10 mouse cellular contexts compared by ENCODE assay signal in the genomic region with DNA sequence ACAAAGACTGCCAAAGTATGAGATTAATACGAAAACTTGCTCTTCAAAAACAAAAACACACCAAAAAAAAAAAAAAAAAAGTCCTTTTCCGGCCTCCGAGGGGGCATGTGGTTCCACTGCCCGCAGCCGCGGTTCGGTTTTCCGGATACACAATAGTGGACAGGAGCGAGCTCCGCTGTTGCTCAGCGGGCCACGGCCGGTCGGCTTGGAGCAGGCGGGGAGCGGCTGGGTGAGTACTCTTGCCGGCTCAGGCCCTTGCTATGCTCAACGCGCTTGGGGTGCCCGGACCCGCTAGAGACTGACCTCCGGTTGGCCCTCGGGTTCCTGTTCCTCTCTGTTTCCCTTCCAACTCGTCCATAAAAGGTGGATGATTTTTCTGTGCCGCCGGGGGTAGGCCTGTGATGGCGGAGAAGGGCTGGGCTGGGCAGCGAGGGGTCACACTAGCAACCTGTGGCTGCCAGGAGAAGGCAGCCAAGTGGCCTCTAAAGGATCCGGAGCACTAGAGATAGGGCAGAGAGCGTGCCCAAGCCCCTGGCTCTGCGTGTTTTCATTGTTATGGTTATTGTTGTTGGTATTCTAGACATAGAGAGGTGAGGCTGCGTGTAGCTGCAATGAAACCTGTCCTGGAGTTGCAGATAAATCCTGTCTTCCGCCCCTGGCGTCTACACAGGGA. TPM values are rescaled to one million over a fixed set of nuclear protein-coding genes. Genes with fewer than 3 reads are reported as not detected.
DNase-seq lines count a peak whose midpoint lies in the region; ATAC-seq and TF ChIP-seq lines count a peak whose summit lies in the region.
"Had no signal": no experiment of that assay in that cellular context is flagged by ENCODE, and none has a peak within 500 bp of the region (broad histone marks: within the 10 kb centered on the region; RNA-seq: fewer than 3 reads in every experiment).

No protein-coding gene starts in this region.

- H3K9me3 ChIP-seq in hindbrain, postnatal 0 days (ENCODE audit: low read length) = no peaks in the 10 kb centered on the region
- no peaks in the 10 kb centered on the region for H3K9me3 ChIP-seq in liver, embryonic 11.5 days (ENCODE audit: control insufficient read depth, low read length)
- H3K9me3 ChIP-seq: midbrain, embryonic 15.5 days had no signal

- no peaks in the 10 kb centered on the region for H3K4me1 ChIP-seq in heart, adult 2 months (ENCODE audit: control insufficient read depth, insufficient read depth, low read length)
- H3K4me1 ChIP-seq in hindbrain, postnatal 0 days (ENCODE audit: insufficient read depth, low read length) = no peaks in the 10 kb centered on the region
- H3K4me1 ChIP-seq in liver, embryonic 11.5 days (replicated peaks; ENCODE audit: control insufficient read depth, insufficient read depth, low read length) = peaks cover 15% of the 10 kb centered on the region
- H3K4me1 ChIP-seq in small intestine, adult 2 months (ENCODE audit: control insufficient read depth, insufficient read depth, insufficient read length, low read length) = peaks cover 1% of the 10 kb centered on the region; the same call in 1 of the 2 replicates

- ATAC-seq in hindbrain, postnatal 0 days = no peak
- ATAC-seq in liver, embryonic 11.5 days (replicated peaks; ENCODE audit: low FRiP score) = no peak
- ATAC-seq: midbrain, embryonic 15.5 days had no signal

- peak overlapping the region; percentile 39 for H3K4me3 ChIP-seq in heart, adult 2 months
- H3K4me3 ChIP-seq in hindbrain, postnatal 0 days (ENCODE audit: low read length) = peak overlapping the region; percentile 5; the same call in 1 of the 2 replicates
- peak overlapping the region; percentile 45 for H3K4me3 ChIP-seq in liver, embryonic 11.5 days (ENCODE audit: low read depth, low read length)
- peak overlapping the region; percentile 62 for H3K4me3 ChIP-seq in small intestine, adult 2 months (ENCODE audit: low read depth, low read length)
- H3K4me3 ChIP-seq: midbrain, embryonic 15.5 days had no signal

- no peak for TF ChIP-seq CTCF in heart, adult 2 months (IDR thresholded peaks at IDR 0.05)
- TF ChIP-seq CTCF in hindbrain, postnatal 0 days (IDR thresholded peaks at IDR 0.05; ENCODE audit: low read depth) = no peak
- no peak for TF ChIP-seq CTCF in small intestine, adult 2 months (IDR thresholded peaks at IDR 0.05; ENCODE audit: extremely low read depth, insufficient read length, insufficient replicate concordance, low read depth, low read length)

- no peaks in the 10 kb centered on the region for H3K79me2 ChIP-seq in heart, adult 2 months (replicated peaks; ENCODE audit: control insufficient read depth, insufficient read depth, low read length)

- TF ChIP-seq POLR2A in heart, adult 2 months (IDR thresholded peaks at IDR 0.05; ENCODE audit: insufficient read depth, low read depth, low read length) = no peak
- no peak for TF ChIP-seq POLR2A in small intestine, adult 2 months (IDR thresholded peaks at IDR 0.05; ENCODE audit: low read depth, low read length)

- peaks cover 12% of the 10 kb centered on the region for H3K27me3 ChIP-seq in heart, adult 2 months (ENCODE audit: control insufficient read depth, insufficient read depth, low read length)
- peaks cover 86% of the 10 kb centered on the region for H3K27me3 ChIP-seq in hindbrain, postnatal 0 days (ENCODE audit: insufficient read depth, low read length)
- H3K27me3 ChIP-seq in liver, embryonic 11.5 days (replicated peaks; ENCODE audit: control insufficient read depth, insufficient read depth, low read length) = peaks cover 100% of the 10 kb centered on the region
- peaks cover 48% of the 10 kb centered on the region for H3K27me3 ChIP-seq in small intestine, adult 2 months (ENCODE audit: control insufficient read depth, insufficient read depth, low read length)

- peak overlapping the region; percentile 69 for H3K27ac ChIP-seq in heart, adult 2 months
- peak overlapping the region; percentile 68 for H3K27ac ChIP-seq in hindbrain, postnatal 0 days
- peak overlapping the region; percentile 74 for H3K27ac ChIP-seq in liver, embryonic 11.5 days (ENCODE audit: low read depth, low read length)
- peak overlapping the region; percentile 85 for H3K27ac ChIP-seq in small intestine, adult 2 months (ENCODE audit: insufficient read depth, low read depth, low read length)
- H3K27ac ChIP-seq: midbrain, embryonic 15.5 days had no signal

- no peaks in the 10 kb centered on the region for H3K36me3 ChIP-seq in heart, adult 2 months (ENCODE audit: control insufficient read depth, insufficient read depth, low read length)
- no peaks in the 10 kb centered on the region for H3K36me3 ChIP-seq in hindbrain, postnatal 0 days (ENCODE audit: insufficient read depth, low read length)
- no peaks in the 10 kb centered on the region for H3K36me3 ChIP-seq in liver, embryonic 11.5 days (ENCODE audit: control insufficient read depth, insufficient read depth, low read length)
- no peaks in the 10 kb centered on the region for H3K36me3 ChIP-seq in small intestine, adult 2 months (ENCODE audit: control insufficient read depth, insufficient read depth, low read length)
- H3K36me3 ChIP-seq: midbrain, embryonic 15.5 days had no signal

- intact Hi-C loops in heart, adult 2 months (cut with DNase I) = loop anchor here (1.0 to 2.0 kb wide), 2 partner anchors 26 to 38 kb away; no protein-coding TSS in a partner anchor

- DNase-seq in heart, adult 2 months = peak; percentile 46 to 48
- no peak for DNase-seq in heart, adult 18-20 months
- DNase-seq in hindbrain, postnatal 0 days (ENCODE audit: low spot score) = no peak
- DNase-seq in liver, embryonic 11.5 days (ENCODE audit: low spot score) = no peak
- DNase-seq in cerebellum, postnatal 36 days = no peak
- no peak for DNase-seq in right cerebral cortex, postnatal 4 days
- no peak for DNase-seq in gastrocnemius, adult 18-20 months (ENCODE audit: low spot score)

- TF ChIP-seq EP300 in heart, adult 2 months (IDR thresholded peaks at IDR 0.05; ENCODE audit: insufficient read depth, low read depth, low read length) = no peak

- WGBS in heart, adult 2 months = 7% methylated on average over 34 of the region's 34 CpGs
- WGBS in hindbrain, postnatal 0 days = 2% methylated on average over 34 of the region's 34 CpGs
- WGBS in liver, embryonic 11.5 days = 3% methylated on average over 34 of the region's 34 CpGs
- 24% methylated on average over 34 of the region's 34 CpGs for WGBS in small intestine, adult 2 months

- H3K4me2 ChIP-seq in hindbrain, postnatal 0 days (ENCODE audit: low read depth, low read length) = peak overlapping the region; percentile 24
- peak overlapping the region; percentile 69 for H3K4me2 ChIP-seq in liver, embryonic 11.5 days
- H3K4me2 ChIP-seq: midbrain, embryonic 15.5 days had no signal

- peak overlapping the region; percentile 37 for H3K9ac ChIP-seq in heart, adult 2 months (ENCODE audit: low read depth, low read length)
- peak overlapping the region; percentile 1; the same call in 1 of the 2 replicates for H3K9ac ChIP-seq in hindbrain, postnatal 0 days (replicated peaks; ENCODE audit: low read length)
- peak overlapping the region; percentile 60 for H3K9ac ChIP-seq in liver, embryonic 11.5 days (ENCODE audit: low read depth, low read length)
- H3K9ac ChIP-seq: midbrain, embryonic 15.5 days had no signal

RNA-seq across cellular contexts. Expression of gene Hoxb4, which starts 3.3 kb away (rescaled TPM):
- under 1 TPM; 0.63 to 0.75 TPM for total RNA-seq in heart, adult 2 months (2021)
- polyA plus RNA-seq in heart, adult 2 months (2012; rRNA removed) = 1.00 and 1.1 TPM in 2 replicates
- total RNA-seq in heart, adult 18-20 months (2021) = under 1 TPM; 0.62 to 0.64 TPM
- total RNA-seq in hindbrain, postnatal 0 days (2014; rRNA removed) = 4.2 and 8.6 TPM in 2 replicates
- polyA plus RNA-seq in hindbrain, postnatal 0 days (2015; fragmentation: Nextera tagmentation; extraction: Ambion mirVana) = 2.4 and 3.3 TPM in 2 replicates
- polyA plus RNA-seq in liver, embryonic 11.5 days (2014; fragmentation: Nextera tagmentation; extraction: Ambion mirVana) = 0.71 and 1.1 TPM in 2 replicates
- polyA plus RNA-seq in small intestine, adult 2 months (2012; rRNA removed) = 1.4 and 2.9 TPM in 2 replicates
- total RNA-seq in gastrocnemius, adult 18-20 months (2021) = under 1 TPM; 0.16 to 0.31 TPM
- polyA plus RNA-seq: cortical plate, adult 2 months; midbrain, embryonic 15.5 days had no signal

RNA-seq across cellular contexts. Expression of gene Hoxb3, which starts 8.3 kb away (rescaled TPM):
- total RNA-seq in heart, adult 2 months (2021) = under 1 TPM; 0.23 to 0.30 TPM
- 0.64 and 0.82 TPM in 2 replicates for polyA plus RNA-seq in heart, adult 2 months (2012; rRNA removed)
- total RNA-seq in heart, adult 18-20 months (2021) = under 1 TPM; 0.12 to 0.57 TPM
- 42.1 and 42.2 TPM in 2 replicates for total RNA-seq in hindbrain, postnatal 0 days (2014; rRNA removed)
- 6.6 and 8.1 TPM in 2 replicates for polyA plus RNA-seq in hindbrain, postnatal 0 days (2015; fragmentation: Nextera tagmentation; extraction: Ambion mirVana)
- 0.97 and 1.3 TPM in 2 replicates for polyA plus RNA-seq in liver, embryonic 11.5 days (2014; fragmentation: Nextera tagmentation; extraction: Ambion mirVana)
- 3.5 and 5.5 TPM in 2 replicates for polyA plus RNA-seq in small intestine, adult 2 months (2012; rRNA removed)
- total RNA-seq in gastrocnemius, adult 18-20 months (2021) = under 1 TPM; 0.21 to 0.39 TPM
- polyA plus RNA-seq: cortical plate, adult 2 months; midbrain, embryonic 15.5 days had no signal

RNA-seq across cellular contexts. Expression of gene Hoxb5, which starts 11.7 kb away (rescaled TPM):
- total RNA-seq in heart, adult 2 months (2021) = under 1 TPM in 1 of 2 experiments, not detected in 1; 0.18 TPM
- 0.20 and 0.23 TPM in 2 replicates for polyA plus RNA-seq in heart, adult 2 months (2012; rRNA removed)
- total RNA-seq in heart, adult 18-20 months (2021) = under 1 TPM; 0.12 to 0.21 TPM
- 16.5 and 24.3 TPM in 2 replicates for total RNA-seq in hindbrain, postnatal 0 days (2014; rRNA removed)
- polyA plus RNA-seq in hindbrain, postnatal 0 days (2015; fragmentation: Nextera tagmentation; extraction: Ambion mirVana) = 109 and 113 TPM in 2 replicates
- 3.7 and 4.5 TPM in 2 replicates for polyA plus RNA-seq in liver, embryonic 11.5 days (2014; fragmentation: Nextera tagmentation; extraction: Ambion mirVana)
- 1.8 and 3.2 TPM in 2 replicates for polyA plus RNA-seq in small intestine, adult 2 months (2012; rRNA removed)
- under 1 TPM; 0.09 to 0.14 TPM for total RNA-seq in gastrocnemius, adult 18-20 months (2021)
- polyA plus RNA-seq: cortical plate, adult 2 months had no signal

RNA-seq across cellular contexts. Expression of gene Hoxb6, which starts 22.5 kb away (rescaled TPM):
- total RNA-seq in heart, adult 2 months (2021) = not detected
- not detected in 2 replicates for polyA plus RNA-seq in heart, adult 2 months (2012; rRNA removed)
- not detected for total RNA-seq in heart, adult 18-20 months (2021)
- 23.2 and 30.2 TPM in 2 replicates for total RNA-seq in hindbrain, postnatal 0 days (2014; rRNA removed)
- polyA plus RNA-seq in hindbrain, postnatal 0 days (2015; fragmentation: Nextera tagmentation; extraction: Ambion mirVana) = 29.0 and 36.3 TPM in 2 replicates
- polyA plus RNA-seq in liver, embryonic 11.5 days (2014; fragmentation: Nextera tagmentation; extraction: Ambion mirVana) = 1.9 and 2.4 TPM in 2 replicates
- polyA plus RNA-seq in small intestine, adult 2 months (2012; rRNA removed) = 1.0 and 8.3 TPM in 2 replicates
- under 1 TPM; 0.38 to 0.39 TPM for total RNA-seq in gastrocnemius, adult 18-20 months (2021)
- polyA plus RNA-seq: cortical plate, adult 2 months had no signal

RNA-seq across cellular contexts. Expression of gene Hoxb7, which starts 28.4 kb away (rescaled TPM):
- not detected for total RNA-seq in heart, adult 2 months (2021)
- not detected in 2 replicates for polyA plus RNA-seq in heart, adult 2 months (2012; rRNA removed)
- not detected for total RNA-seq in heart, adult 18-20 months (2021)
- total RNA-seq in hindbrain, postnatal 0 days (2014; rRNA removed) = 11.0 and 21.7 TPM in 2 replicates
- polyA plus RNA-seq in hindbrain, postnatal 0 days (2015; fragmentation: Nextera tagmentation; extraction: Ambion mirVana) = 10.1 and 16.8 TPM in 2 replicates
- 1.6 and 2.0 TPM in 2 replicates for polyA plus RNA-seq in liver, embryonic 11.5 days (2014; fragmentation: Nextera tagmentation; extraction: Ambion mirVana)
- 0.17 and 1.5 TPM in 2 replicates for polyA plus RNA-seq in small intestine, adult 2 months (2012; rRNA removed)
- under 1 TPM; 0.41 to 0.81 TPM for total RNA-seq in gastrocnemius, adult 18-20 months (2021)
- polyA plus RNA-seq: cortical plate, adult 2 months; midbrain, embryonic 15.5 days had no signal

Comparison
In these comparisons a context has a peak if more than half of its experiments do, and no peak if none do; other contexts are left out.
1. DNase-seq: peak in heart, adult 2 months (2 of 2); none in heart, adult 18-20 months (0 of 2), hindbrain, postnatal 0 days (single experiment), liver, embryonic 11.5 days (single experiment), cerebellum, postnatal 36 days (0 of 2), right cerebral cortex, postnatal 4 days (single experiment) and gastrocnemius, adult 18-20 months (single experiment).
2. H3K4me3 ChIP-seq: peak in every context shown above with its lines; median percentile 62 in small intestine, adult 2 months; 45 in liver, embryonic 11.5 days; 39 in heart, adult 2 months; 5 in hindbrain, postnatal 0 days.
3. H3K9ac ChIP-seq: peak in every context shown above with its lines; median percentile 60 in liver, embryonic 11.5 days; 37 in heart, adult 2 months; 1 in hindbrain, postnatal 0 days.
4. RNA of gene Hoxb3, which starts 8.3 kb away (total RNA-seq): 42.1 to 42.2 TPM in hindbrain, postnatal 0 days; 0.12 to 0.57 TPM in heart, adult 18-20 months, 0.21 to 0.39 TPM in gastrocnemius, adult 18-20 months and 0.23 to 0.30 TPM in heart, adult 2 months; every median in the first group is over 10 times any median in the second.
5. RNA of gene Hoxb5, which starts 11.7 kb away (total RNA-seq): 16.5 to 24.3 TPM in hindbrain, postnatal 0 days; 0.12 to 0.21 TPM in heart, adult 18-20 months, 0.18 TPM in heart, adult 2 months and 0.09 to 0.14 TPM in gastrocnemius, adult 18-20 months; every median in the first group is over 10 times any median in the second.
6. Peak in every context shown above with its lines, with median percentiles within 50 percentile points of each other: H3K27ac ChIP-seq.